Mouse (Mus musculus) mouse embryonic stem cell (cell line): ENCODE measurements around the gene Tnpo3.

Experiments
- in situ Hi-C, 2 experiments: fragments of 300-500 bp; cut with MboI; formaldehyde crosslinking; loops; 1 replicate in 1 of 2; 3 replicates in 1 of 2; pipeline ENCODE4 v1.14.3; 2019 to 2020; ENCODE audit warnings: low sequenced_read_pairs in 2 of 2, low pct_unique_long_range_greater_than_20kb in 1 of 2, mixed read lengths in 1 of 2; ENCODE audit not compliant: unreplicated experiment in 1 of 2

The Tnpo3 gene

GRCm38 (mm10) chr6:29535316-29535715 lies 74.4 kb downstream of the Tnpo3 start:
- in situ Hi-C loops: no loop called here

DNA sequence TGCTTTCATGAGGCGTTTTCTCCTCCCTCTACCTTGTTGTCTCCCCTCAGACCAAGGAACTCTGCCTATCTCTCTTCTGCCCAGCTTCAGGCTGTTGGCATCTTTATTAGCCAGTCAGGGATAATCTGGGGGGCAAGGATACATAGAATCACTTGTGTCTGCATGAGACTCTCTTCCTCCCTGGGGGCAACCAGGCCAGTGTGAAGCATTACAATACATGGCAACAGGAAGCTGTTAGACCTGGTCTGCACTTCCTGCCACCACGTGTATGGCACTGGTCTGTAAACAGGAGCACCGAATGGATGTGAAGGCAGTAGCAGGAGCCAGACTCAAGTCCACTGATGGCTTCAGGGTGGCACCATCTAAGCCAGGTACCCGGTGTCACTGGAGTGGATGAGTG lies 79.6 kb downstream of the Tnpo3 start:
- in situ Hi-C loops: no loop called here

- in situ Hi-C loops: no loop called here
Measured at GRCm38 (mm10) chr6:29529444-29529820, 80.3 kb downstream of the Tnpo3 start.

- in situ Hi-C loops: no loop called here
Measured at GRCm38 (mm10) chr6:29528561-29529443, 80.9 kb downstream of the Tnpo3 start.

DNA sequence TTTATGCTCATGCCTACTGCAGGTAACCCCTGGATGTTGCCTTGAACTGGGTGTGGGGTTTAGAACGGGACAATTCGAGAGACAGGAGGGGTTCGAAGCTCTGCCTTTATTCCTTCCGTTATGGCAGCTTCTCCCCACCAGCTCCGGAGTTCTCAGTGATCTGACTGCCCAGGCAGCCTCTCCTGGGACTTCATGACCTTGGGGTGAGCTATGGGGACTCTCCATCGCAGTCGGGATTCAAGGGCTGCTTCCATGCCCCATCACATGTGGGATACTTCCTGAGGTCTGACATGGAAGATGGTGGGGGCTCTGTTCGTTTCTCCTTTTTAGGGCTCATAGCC lies 81.6 kb downstream of the Tnpo3 start:
- in situ Hi-C loops: no loop called here

DNA sequence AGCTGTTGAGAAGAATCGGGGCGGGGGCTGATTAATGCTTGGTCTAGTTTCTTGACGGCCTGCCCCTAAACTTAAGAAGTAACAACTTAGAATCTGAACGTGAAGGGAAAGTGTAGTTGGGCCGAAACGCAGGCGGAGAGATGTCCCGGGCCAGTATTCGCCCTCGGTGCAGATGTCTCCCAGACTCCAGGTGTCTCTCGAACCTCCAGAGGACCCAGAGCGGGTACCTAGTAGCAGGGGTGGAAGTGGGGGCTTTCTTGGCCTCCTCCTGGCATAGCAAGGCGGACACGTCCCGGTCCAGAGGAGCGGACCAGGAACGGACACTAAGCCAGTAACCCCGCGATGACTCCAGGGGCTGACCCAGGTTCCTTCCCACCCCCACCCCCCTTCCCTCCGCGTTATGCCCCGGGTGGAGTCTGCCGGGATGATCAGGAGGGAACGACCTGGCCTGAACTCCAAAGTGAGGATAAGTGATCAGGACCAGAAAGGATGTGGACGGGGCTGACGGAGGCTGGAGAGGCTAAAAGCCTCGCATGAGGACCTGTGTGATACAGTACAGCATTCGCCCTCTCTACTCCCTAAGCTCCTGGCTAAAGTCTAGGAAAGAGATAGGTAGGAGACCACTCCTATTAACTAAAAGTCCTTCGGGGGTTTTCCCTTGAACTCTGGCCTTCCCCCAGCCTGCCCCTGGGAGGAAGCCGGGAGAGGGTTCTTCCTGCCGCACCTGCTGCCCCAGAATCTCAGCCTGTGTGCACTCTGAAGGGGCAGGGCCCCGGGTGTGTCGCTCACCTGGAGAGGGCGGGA lies 82.1 kb downstream of the Tnpo3 start:
- in situ Hi-C loops: no loop called here

GRCm38 (mm10) chr6:29526281-29527251 lies 83.1 kb downstream of the Tnpo3 start, which contains the start of gene Irf5:
Gene Irf5, plus strand, starts transcription at chr6:29526625.
- in situ Hi-C loops: no loop called here

- in situ Hi-C loops: no loop called here
Measured at GRCm38 (mm10) chr6:29525256-29525655, 84.4 kb downstream of the Tnpo3 start.

DNA sequence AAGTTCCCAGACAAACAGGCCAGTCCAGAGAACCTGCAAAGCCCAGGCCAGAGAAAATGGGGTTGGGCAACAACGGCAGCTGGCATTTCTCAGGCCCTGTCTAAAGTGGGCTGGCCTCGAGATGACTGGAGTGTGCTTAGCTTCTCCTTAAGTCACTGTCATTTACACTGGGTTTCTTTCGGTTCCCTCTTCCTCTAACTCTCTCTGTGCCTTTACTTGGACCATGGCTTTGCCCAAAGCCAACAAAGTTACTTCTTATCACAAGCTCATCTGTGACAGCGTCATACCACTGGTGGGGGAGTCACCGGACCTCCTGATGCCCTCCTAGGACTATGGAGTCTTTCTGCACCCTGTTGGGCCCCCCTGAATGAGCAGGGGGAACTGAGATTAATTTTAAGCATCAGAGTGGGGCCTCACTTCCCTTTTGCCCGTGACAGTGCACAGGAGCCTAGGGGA lies 85.6 kb downstream of the Tnpo3 start:
- in situ Hi-C loops: loop anchor here in 1 of 2 experiments (5.0 kb wide), 1 partner anchor 42 kb away; no protein-coding TSS in a partner anchor

DNA sequence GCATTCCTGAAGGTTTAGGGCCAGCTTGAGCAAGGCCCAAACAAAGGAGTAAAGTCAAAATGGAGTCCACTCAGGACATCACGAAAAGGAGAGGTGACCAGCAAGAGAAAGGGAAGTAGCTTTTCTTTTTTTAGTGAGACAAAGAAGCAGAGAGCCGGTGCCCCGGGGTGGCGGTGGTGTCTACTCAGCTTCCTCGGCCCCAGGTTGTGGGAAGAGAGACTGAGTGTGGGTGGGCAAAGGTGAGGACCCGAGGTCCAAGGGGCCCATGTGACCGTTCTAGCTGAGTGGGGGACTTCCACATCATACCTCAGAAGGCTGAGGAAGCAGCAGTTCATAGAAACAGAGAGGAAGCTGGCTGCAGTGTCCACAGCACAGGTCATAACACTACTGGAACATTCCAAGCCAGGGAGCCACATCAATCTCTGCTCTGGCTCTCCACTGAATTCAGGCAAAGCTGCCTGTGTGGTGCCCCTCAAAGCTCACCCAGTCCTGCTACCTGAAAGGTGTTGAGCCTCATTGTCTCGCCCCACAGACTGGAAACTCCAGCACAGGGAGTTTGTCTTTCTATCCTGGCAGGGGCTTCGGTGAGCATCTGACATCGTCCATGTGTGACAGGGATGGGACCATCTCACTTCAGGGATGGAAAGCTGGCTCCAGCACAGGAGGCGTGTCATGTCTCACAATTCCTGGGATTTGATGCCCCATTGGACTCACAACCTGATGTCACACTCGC lies 86.2 kb downstream of the Tnpo3 start:
- in situ Hi-C loops: loop anchor here in 1 of 2 experiments (5.0 kb wide), 1 partner anchor 41 kb away; no protein-coding TSS in a partner anchor

- in situ Hi-C loops: loop anchor here in 1 of 2 experiments (5.0 kb wide), 1 partner anchor 40 kb away; no protein-coding TSS in a partner anchor
Measured at GRCm38 (mm10) chr6:29522626-29523300, 86.9 kb downstream of the Tnpo3 start.

GRCm38 (mm10) chr6:29517139-29517538 lies 92.5 kb downstream of the Tnpo3 start:
- in situ Hi-C loops: no loop called here

GRCm38 (mm10) chr6:29513284-29513683 lies 96.4 kb downstream of the Tnpo3 start:
- in situ Hi-C loops: no loop called here

DNA sequence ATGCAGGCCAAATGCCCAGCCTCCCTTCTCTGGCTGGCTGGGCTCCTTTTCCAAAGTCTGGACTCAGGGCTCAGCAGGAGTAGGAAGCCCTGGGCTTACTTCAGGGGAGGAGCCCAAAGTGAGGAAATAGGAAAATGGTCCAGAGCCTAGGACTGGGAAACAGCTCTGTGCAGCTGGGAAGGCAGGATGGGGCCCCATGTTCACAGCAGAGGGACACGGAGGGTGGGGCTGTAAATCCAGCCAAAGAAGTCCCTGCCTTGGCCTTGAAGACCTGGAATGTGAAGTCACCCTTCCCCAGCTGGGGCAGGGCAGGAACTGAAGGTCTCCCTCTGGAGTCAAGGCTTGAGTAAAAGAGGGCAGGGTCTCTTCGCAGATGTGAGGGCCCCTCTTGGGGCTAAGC lies 100.6 kb downstream of the Tnpo3 start:
- in situ Hi-C loops: no loop called here

DNA sequence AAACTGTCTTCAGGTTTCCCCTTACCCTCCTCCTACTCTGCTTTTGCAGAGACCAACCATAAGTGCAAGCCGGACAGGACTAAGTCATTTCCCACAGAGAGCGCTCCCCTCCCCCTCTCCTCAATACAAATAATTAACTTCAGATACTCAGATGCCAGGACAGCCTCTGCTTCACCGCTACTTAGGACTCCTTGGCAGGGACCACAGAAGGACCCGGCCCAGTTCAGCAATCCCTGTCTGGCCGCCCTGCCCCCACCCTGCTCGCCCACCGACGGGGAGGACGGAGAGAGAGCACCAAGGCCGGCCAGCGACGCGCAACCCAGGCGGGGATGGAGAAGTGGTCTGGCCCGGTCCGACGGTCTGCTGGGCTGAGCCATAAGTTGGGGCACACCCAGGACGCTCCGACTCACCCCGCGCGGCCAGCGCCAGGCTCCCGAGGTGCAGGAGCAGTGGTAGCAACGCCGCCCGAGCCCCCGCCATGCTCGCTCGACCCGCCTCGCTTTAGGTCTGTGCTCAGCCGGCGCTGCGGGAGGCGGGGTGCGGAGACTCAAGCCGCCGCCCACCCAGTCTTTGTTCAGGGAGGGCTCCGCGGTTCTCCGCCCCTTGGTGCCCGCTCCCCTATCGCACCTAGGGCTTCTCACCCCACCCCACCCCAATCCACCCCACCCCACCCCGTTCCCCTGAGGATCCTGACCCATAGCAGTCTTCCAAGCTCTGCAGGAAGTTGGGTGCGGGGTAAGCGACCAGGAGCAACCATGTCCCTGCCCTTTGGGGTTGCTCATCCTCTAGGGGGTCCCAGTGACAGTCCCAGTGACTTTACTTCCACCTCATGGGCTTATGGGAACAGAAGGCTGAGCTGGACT lies 102.0 kb downstream of the Tnpo3 start, which contains the start of gene Kcp:
Gene Kcp, minus strand, starts transcription at position 506 of the 863 bp plus-strand sequence.
- in situ Hi-C loops: no loop called here

DNA sequence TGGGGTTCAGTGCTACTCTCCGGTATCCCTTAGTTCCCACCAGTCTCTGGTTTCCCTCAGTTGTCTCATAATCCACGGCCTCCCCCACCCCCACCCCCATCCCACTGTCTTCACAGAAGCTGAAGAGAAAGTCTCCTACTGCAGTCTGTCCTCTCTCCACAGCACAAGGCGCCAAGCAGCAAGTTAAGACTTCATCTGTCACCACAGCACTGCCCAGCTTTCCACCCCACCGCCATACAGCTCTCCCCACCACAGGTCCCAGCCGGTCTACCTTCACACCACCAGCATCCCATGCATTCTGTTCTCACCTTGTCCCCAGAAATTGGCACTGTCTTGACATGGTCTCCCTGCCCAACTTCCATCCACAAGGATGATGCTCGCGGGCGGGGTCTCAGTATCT lies 102.9 kb downstream of the Tnpo3 start:
- in situ Hi-C loops: no loop called here
